Mouse (Mus musculus) CH12.LX (cell line): Measurements from ENCODE around the gene Ube4b. TPM values are rescaled to one million over a fixed set of nuclear protein-coding genes. Genes with fewer than 3 reads are reported as not detected.
A peak's percentile ranks its signal among the peaks of the same experiment; 100 is the strongest.

Experiments
- DNase-seq: peaks from one replicate; pipeline ENCODE4 v3.0.0-alpha.2; 2013; ENCODE audit errors: extremely low read depth
- H3K27ac ChIP-seq: 2 replicates; pipeline ENCODE4 v1.5.1; 2012; ENCODE audit warnings: low read depth, mild to moderate bottlenecking, control low read depth, moderate library complexity; ENCODE audit not compliant: insufficient read depth
- H3K27me3 ChIP-seq: replicated peaks from 2 replicates; pipeline ENCODE3; 2012; ENCODE audit warnings: inconsistent platforms
- H3K36me3 ChIP-seq, 2 experiments: replicated peaks in 1 of 2; 2 replicates each; pipeline versions ENCODE3 to v1.6.1; 2012; ENCODE audit warnings: inconsistent platforms in 1 of 2, low read length in 1 of 2, mild to moderate bottlenecking in 1 of 2, mixed read lengths in 1 of 2, moderate library complexity in 1 of 2; ENCODE audit not compliant: control insufficient read depth in 1 of 2, insufficient read depth in 1 of 2
- H3K4me1 ChIP-seq, 2 experiments: 2 replicates each; pipeline ENCODE4 v1.6.1; 2012; ENCODE audit warnings: inconsistent platforms in 1 of 2, moderate library complexity in 1 of 2; ENCODE audit not compliant: insufficient read depth in 2 of 2, control insufficient read depth in 1 of 2
- H3K4me2 ChIP-seq: 2 replicates; pipeline ENCODE4 v1.6.1; 2012; ENCODE audit warnings: low read depth, mild to moderate bottlenecking, control low read depth; ENCODE audit not compliant: poor library complexity, insufficient read depth, severe bottlenecking
- H3K4me3 ChIP-seq, 3 experiments: fragments of 150-350 bp in 1 of 3; sonication (generic) in 1 of 3; replicated peaks in 1 of 3; 2 replicates each; pipeline versions ENCODE3 to v1.5.1; 2011 to 2012; ENCODE audit warnings: low read depth in 2 of 3, low read length in 2 of 3, mild to moderate bottlenecking in 2 of 3, moderate library complexity in 2 of 3, control low read depth in 1 of 3, improper control_type of control experiment in 1 of 3, inconsistent platforms in 1 of 3, mixed read lengths in 1 of 3; ENCODE audit not compliant: poor library complexity in 1 of 3
- H3K79me2 ChIP-seq: replicated peaks from 2 replicates; pipeline ENCODE4 v1.6.1; 2012; ENCODE audit warnings: mild to moderate bottlenecking, moderate library complexity; ENCODE audit not compliant: control insufficient read depth, poor library complexity, insufficient read depth, severe bottlenecking; ENCODE audit errors: extremely low read depth
- H3K9ac ChIP-seq: 2 replicates; pipeline ENCODE4 v1.6.1; 2012; ENCODE audit warnings: low read depth, mild to moderate bottlenecking, control low read depth, moderate library complexity; ENCODE audit not compliant: insufficient read depth
- H3K9me3 ChIP-seq: replicated peaks from 2 replicates; pipeline ENCODE3; 2012; ENCODE audit warnings: low read length, inconsistent platforms, mixed read lengths
- CHD1 ChIP-seq: IDR thresholded peaks from 2 replicates; pipeline ENCODE4 v1.6.1; 2012; ENCODE audit warnings: low read depth, low read length, improper control_type of control experiment, inconsistent platforms
- CHD2 ChIP-seq: IDR thresholded peaks from 2 replicates; pipeline ENCODE4 v1.6.1; 2011; ENCODE audit warnings: low read length, improper control_type of control experiment
- EP300 ChIP-seq: IDR thresholded peaks from 2 replicates; pipeline ENCODE4 v1.6.1; 2011; ENCODE audit warnings: low read length, improper control_type of control experiment
- JUN ChIP-seq: IDR thresholded peaks from 2 replicates; pipeline ENCODE4 v1.6.1; 2011; ENCODE audit warnings: low read depth, mild to moderate bottlenecking, low read length, improper control_type of control experiment, moderate library complexity; ENCODE audit not compliant: insufficient read depth
- JUND ChIP-seq: conservative IDR thresholded peaks from 2 replicates; pipeline ENCODE4 v1.6.1; 2011; ENCODE audit warnings: low read depth, low read length, improper control_type of control experiment
- MAFK ChIP-seq: IDR thresholded peaks from 2 replicates; pipeline ENCODE4 v1.6.1; 2011; ENCODE audit warnings: low read length, improper control_type of control experiment; ENCODE audit not compliant: insufficient replicate concordance
- MAX ChIP-seq: IDR thresholded peaks from 2 replicates; pipeline ENCODE4 v1.6.1; 2011; ENCODE audit warnings: low read length, improper control_type of control experiment
- MXI1 ChIP-seq: IDR thresholded peaks from 2 replicates; pipeline ENCODE4 v1.6.1; 2011; ENCODE audit warnings: mild to moderate bottlenecking, low read depth, low read length, improper control_type of control experiment
- NRF1 ChIP-seq: IDR thresholded peaks from 2 replicates; pipeline ENCODE4 v1.6.1; 2014; ENCODE audit warnings: low read depth, mild to moderate bottlenecking, inconsistent platforms, low read length, improper control_type of control experiment, moderate library complexity
- PAX5 ChIP-seq: IDR thresholded peaks from 2 replicates; pipeline ENCODE4 v1.6.1; 2012; ENCODE audit warnings: low read length, inconsistent platforms, mixed read lengths
- POLR2A ChIP-seq: IDR thresholded peaks from 2 replicates; pipeline ENCODE4 v1.6.1; 2011; ENCODE audit warnings: low read depth, mild to moderate bottlenecking, improper control_type of control experiment, low read length
- POLR2AphosphoS2 ChIP-seq: IDR thresholded peaks from 2 replicates; pipeline ENCODE4 v1.6.1; 2011; ENCODE audit warnings: low read depth, low read length, improper control_type of control experiment
- RAD21 ChIP-seq: IDR thresholded peaks from 2 replicates; pipeline ENCODE4 v1.6.1; 2011; ENCODE audit warnings: low read depth, mild to moderate bottlenecking, low read length, improper control_type of control experiment, moderate library complexity
- SIN3A ChIP-seq: IDR thresholded peaks from 2 replicates; pipeline ENCODE4 v1.6.1; 2012; ENCODE audit warnings: low read length, improper control_type of control experiment, inconsistent platforms
- SMC3 ChIP-seq: IDR thresholded peaks from 2 replicates; pipeline ENCODE4 v1.6.1; 2011; ENCODE audit warnings: low read depth, low read length, improper control_type of control experiment
- USF1 ChIP-seq: IDR thresholded peaks from 2 replicates; pipeline ENCODE4 v1.6.1; 2014; ENCODE audit warnings: low read depth, mild to moderate bottlenecking, inconsistent platforms, low read length, improper control_type of control experiment
- ZNF384 ChIP-seq: IDR thresholded peaks from 2 replicates; pipeline ENCODE4 v1.6.1; 2012; ENCODE audit warnings: low read depth, low read length, improper control_type of control experiment, inconsistent platforms
- dilution Hi-C: fragments of 300-500 bp; cut with MboI; formaldehyde crosslinking; loops from 2 replicates; pipeline ENCODE4 v1.14.3; 2020; ENCODE audit warnings: low sequenced_read_pairs; ENCODE audit not compliant: extremely low pct_unique_long_range_greater_than_20kb, extremely low pct_ligation_motif_present
- in situ Hi-C: fragments of 300-500 bp; cut with MboI; formaldehyde crosslinking; loops from 3 replicates; pipeline ENCODE4 v1.14.3; 2019; ENCODE audit warnings: low sequenced_read_pairs, low pct_ligation_motif_present, low pct_unique_long_range_greater_than_20kb, mixed read lengths
- polyA plus RNA-seq: library from polyadenylated mRNA; unstranded; fragments of >175 nt; gene quantifications from 2 replicates; pipeline ENCODE4 v1.2.1, GENCODE M21; 2012; ENCODE audit warnings: low read depth; ENCODE audit not compliant: insufficient read length
- total RNA-seq, 2 experiments: library from RNA; depleted of rRNA; stranded (reverse); fragments of 300-350 nt in 1 of 2; fragments of >200 nt in 1 of 2; gene quantifications; 2 replicates each; pipeline ENCODE4 v1.2.3; 2012 to 2014

Gene Ube4b
- total and polyA plus RNA-seq, 3 experiments: 13.1 to 60.0 (median 41.6) TPM

DNA sequence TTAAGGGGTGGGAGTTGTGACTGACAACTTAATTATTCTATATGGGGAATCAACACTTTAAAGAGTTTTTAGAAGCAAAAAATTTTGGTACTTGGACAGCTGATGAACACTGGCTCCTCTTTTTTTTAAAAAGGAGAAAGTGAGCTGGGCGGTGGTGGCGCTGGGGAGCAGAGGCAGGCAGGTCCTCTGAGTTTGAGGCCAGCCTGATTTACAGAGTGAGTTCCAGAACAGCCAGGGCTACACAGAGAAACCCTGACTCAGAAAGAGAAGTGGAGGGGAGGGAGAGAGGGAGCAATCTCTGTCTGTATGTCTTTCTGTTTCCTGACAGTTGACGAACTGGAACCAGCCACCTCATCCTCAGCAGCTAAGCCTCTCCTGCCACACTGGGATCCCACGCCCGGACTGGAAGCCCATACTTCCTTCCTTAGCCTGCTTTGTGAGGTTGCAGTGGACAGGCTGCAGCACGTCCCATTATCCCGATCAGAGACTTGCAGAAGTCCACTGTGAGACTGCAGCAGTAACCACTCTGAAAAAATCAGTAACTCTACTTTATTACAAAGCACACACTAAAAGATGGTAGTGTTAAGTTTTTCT is 136.3 kb downstream of the Ube4b start:
- dilution Hi-C loops (no loop called here), in situ Hi-C loops (no loop called here)
- no peaks in the 10 kb centered on the region for H3K27me3 ChIP-seq
- no peaks in the 10 kb centered on the region for H3K9me3 ChIP-seq
- no peak overlapping the region for H3K4me3 ChIP-seq
- H3K27ac ChIP-seq: no peak overlapping the region
- no peak for DNase-seq
- TF ChIP-seq POLR2AphosphoS2 (no peak), ZNF384 (peak; percentile 45; the same call in 1 of the 2 replicates)
- H3K36me3 ChIP-seq: peaks cover 10 to 18% of the 10 kb centered on the region in 2 experiments
- H3K4me1 ChIP-seq: peaks cover 4 to 14% of the 10 kb centered on the region in 2 experiments; a peak in 3 of 4 replicates
- H3K79me2 ChIP-seq: peaks cover 12% of the 10 kb centered on the region
- no peak overlapping the region for H3K4me2 ChIP-seq
- no peak overlapping the region for H3K9ac ChIP-seq

DNA sequence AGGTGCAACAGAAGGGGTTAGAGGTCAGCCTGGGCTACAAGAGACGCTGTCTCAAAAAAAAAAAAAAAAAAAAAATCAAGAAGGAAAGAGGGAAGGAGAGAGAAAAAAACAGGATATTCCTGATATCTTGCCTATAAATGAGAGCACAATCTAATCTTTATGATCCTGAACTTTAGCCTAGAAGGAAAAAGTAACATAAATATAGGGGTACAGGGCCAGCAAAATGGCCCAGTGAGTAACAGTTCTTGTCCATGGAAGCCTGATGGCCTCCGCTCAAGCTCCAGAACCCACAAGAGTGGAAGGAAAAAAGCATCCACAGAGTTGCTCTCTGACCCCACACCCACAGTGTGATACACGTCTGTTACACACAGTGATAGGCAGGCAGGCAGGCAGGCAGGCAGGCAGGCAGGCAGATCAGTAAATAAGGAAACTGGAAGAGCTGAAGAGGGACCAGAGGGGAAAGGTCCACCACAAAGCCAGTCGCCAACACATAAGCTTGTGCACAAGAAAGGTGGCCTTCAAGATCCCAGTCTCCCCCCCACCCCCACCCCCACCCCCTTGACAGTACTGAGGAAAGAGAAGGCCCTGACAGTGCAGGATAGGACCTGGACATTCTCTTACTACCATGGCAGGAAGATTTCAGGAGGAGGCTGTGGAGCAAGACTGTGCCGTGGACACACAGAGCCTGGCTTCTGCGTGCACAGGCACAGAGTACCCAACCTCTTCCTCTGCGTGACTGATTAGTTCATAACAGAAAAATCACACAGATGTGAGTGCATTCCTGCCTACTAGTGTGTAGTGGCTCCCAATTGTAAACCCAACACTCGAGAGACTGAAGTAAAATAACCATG is 140.0 kb downstream of the Ube4b start:
- Histone ChIP-seq H3K36me3 (peaks cover 10 to 15% of the 10 kb centered on the region in 2 experiments), H3K4me1 (peaks cover 4 to 17% of the 10 kb centered on the region in 2 experiments), H3K9ac (no peak overlapping the region), H3K27ac (no peak overlapping the region), H3K27me3 (no peaks in the 10 kb centered on the region), H3K9me3 (no peaks in the 10 kb centered on the region), H3K4me3 (no peak overlapping the region), H3K79me2 (peaks cover 10% of the 10 kb centered on the region; the same call in 1 of the 2 replicates), H3K4me2 (no peak overlapping the region)
- TF ChIP-seq POLR2A (no peak), CHD1 (no peak), MAFK (no peak), JUND (no peak), POLR2AphosphoS2 (no peak), RAD21 (no peak), MAX (no peak), NRF1 (no peak), PAX5 (no peak)
- DNase-seq: no peak
- in situ Hi-C loops: no loop called here
- dilution Hi-C loops: no loop called here

DNA sequence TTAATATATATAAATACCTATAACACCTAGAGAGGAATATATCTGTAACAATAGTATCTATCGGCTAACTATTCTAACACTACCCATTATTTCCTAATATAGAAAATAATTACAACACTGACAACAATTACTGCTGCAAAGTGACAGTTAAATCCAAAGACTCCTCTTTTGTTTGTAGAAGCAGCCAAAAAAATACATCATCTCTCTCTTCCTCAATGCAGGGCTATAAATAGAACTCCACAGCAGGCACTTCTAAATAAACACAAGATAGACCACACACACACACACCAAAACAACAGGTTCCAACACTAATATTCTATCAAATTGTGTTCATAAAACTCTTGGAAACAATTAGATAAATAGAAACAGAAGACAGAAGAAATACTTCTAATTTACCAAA is 140.9 kb downstream of the Ube4b start:
- Histone ChIP-seq H3K36me3 (peaks cover 8 to 12% of the 10 kb centered on the region in 2 experiments), H3K27me3 (no peaks in the 10 kb centered on the region), H3K4me2 (no peak overlapping the region), H3K79me2 (peaks cover 12% of the 10 kb centered on the region; the same call in 1 of the 2 replicates), H3K27ac (no peak overlapping the region), H3K4me1 (peaks cover 0 to 10% of the 10 kb centered on the region in 2 experiments; a peak in 2 of 4 replicates), H3K9ac (no peak overlapping the region), H3K9me3 (no peaks in the 10 kb centered on the region), H3K4me3 (no peak overlapping the region)
- in situ Hi-C loops (no loop called here), dilution Hi-C loops (no loop called here)
- no peak for DNase-seq
- TF ChIP-seq EP300 (no peak), MXI1 (no peak), USF1 (no peak), SIN3A (no peak), JUN (no peak), CHD2 (no peak), SMC3 (no peak), JUND (no peak)
